Mouse (Mus musculus) gastrocnemius, adult 2 months (tissue): ENCODE results near the gene Agl. TPM values are rescaled to one million over a fixed set of nuclear protein-coding genes. Genes with fewer than 3 reads are reported as not detected.
"Not testable (repeated sequence)": the region's sequence is repeated elsewhere in the genome, so short reads cannot be mapped to it uniquely, and the experiment has no call there.

ENCODE experiments used
- DNase-seq: peaks from one replicate; pipeline ENCODE4 v3.0.0; 2022
- H3K27ac ChIP-seq: fragments of 200-600 bp; 2 replicates; pipeline ENCODE4 v1.8.1; 2022; ENCODE audit warnings: mild to moderate bottlenecking
- H3K4me3 ChIP-seq: fragments of 200-600 bp; 2 replicates; pipeline ENCODE4 v1.8.1; 2022; ENCODE audit warnings: mild to moderate bottlenecking, moderate library complexity
- CTCF ChIP-seq: fragments of 200-600 bp; IDR thresholded peaks from 2 replicates; pipeline ENCODE4 v1.8.1; 2022; ENCODE audit warnings: antibody characterized with exemption, mild to moderate bottlenecking, moderate library complexity
- intact Hi-C: fragments of 180-260 bp; cut with DNase I; formaldehyde crosslinking; loops from one replicate; pipeline ENCODE4 v1.15.1; 2025
- total RNA-seq, 2 experiments: library from RNA; stranded (reverse); gene quantifications; 2 replicates each; pipeline ENCODE4 v1.2.3; 2021

Gene Agl
- total RNA-seq, 2 experiments from 2014 or later: 657 to 1,000 TPM

- DNase-seq: no peak
- no peak overlapping the region for H3K4me3 ChIP-seq
- H3K27ac ChIP-seq: no peak overlapping the region
- intact Hi-C loops: loop anchor here (5.0 kb wide), 1 partner anchor 66 kb away; no protein-coding TSS in a partner anchor
- peak; percentile 50 for TF ChIP-seq CTCF
Observed at GRCm38 (mm10) chr3:116771597-116771996, 36.4 kb downstream of the Agl start.

GRCm38 (mm10) chr3:116766963-116767362, 41.0 kb downstream of the Agl start:
- DNase-seq, intact Hi-C loops, H3K4me3 ChIP-seq, H3K27ac ChIP-seq: not testable (repeated sequence)
- TF ChIP-seq CTCF: peak; percentile 67

- DNase-seq: no peak
- TF ChIP-seq CTCF: no peak
- H3K4me3 ChIP-seq: no peak overlapping the region
- H3K27ac ChIP-seq: no peak overlapping the region
- intact Hi-C loops: loop anchor here (5.0 kb wide), 1 partner anchor 161 kb away; the partner anchor contains the start of gene Sass6
Observed at GRCm38 (mm10) chr3:116752818-116753217, 55.1 kb downstream of the Agl start.

GRCm38 (mm10) chr3:116751191-116751860, 56.6 kb downstream of the Agl start:
- DNase-seq: no peak
- intact Hi-C loops: loop anchor here (5.0 kb wide), 1 partner anchor 159 kb away; the partner anchor contains the start of gene Sass6
- peak; percentile 73 for TF ChIP-seq CTCF
- Histone ChIP-seq H3K4me3 (no peak overlapping the region), H3K27ac (no peak overlapping the region)

GRCm38 (mm10) chr3:116748391-116749170, 59.4 kb downstream of the Agl start:
- intact Hi-C loops: loop anchor here (10.0 kb wide), 1 partner anchor 234 kb away; the partner anchor contains the start of gene Dbt
- TF ChIP-seq CTCF: peak; percentile 75
- H3K4me3 ChIP-seq: no peak overlapping the region
- DNase-seq: peak; percentile 33
- no peak overlapping the region for H3K27ac ChIP-seq

GRCm38 (mm10) chr3:116747648-116748047, 60.3 kb downstream of the Agl start:
- DNase-seq, H3K27ac ChIP-seq, H3K4me3 ChIP-seq: not testable (repeated sequence)
- intact Hi-C loops: loop anchor here (10.0 kb wide), 1 partner anchor 233 kb away; the partner anchor contains the start of gene Dbt
- TF ChIP-seq CTCF: peak; percentile 33; the same call in 1 of the 2 replicates

- DNase-seq: no peak
- no peak overlapping the region for H3K4me3 ChIP-seq
- intact Hi-C loops: loop anchor here (10.0 kb wide), 1 partner anchor 226 kb away; the partner anchor contains the start of gene Dbt
- no peak for TF ChIP-seq CTCF
- H3K27ac ChIP-seq: no peak overlapping the region
Observed at GRCm38 (mm10) chr3:116740963-116741362, 67.0 kb downstream of the Agl start.

GRCm38 (mm10) chr3:116740106-116740505, 67.9 kb downstream of the Agl start:
- intact Hi-C loops: loop anchor here (10.0 kb wide), 1 partner anchor 225 kb away; the partner anchor contains the start of gene Dbt
- DNase-seq: no peak
- no peak overlapping the region for H3K27ac ChIP-seq
- no peak for TF ChIP-seq CTCF
- H3K4me3 ChIP-seq: no peak overlapping the region

- intact Hi-C loops: no loop called here
- Histone ChIP-seq H3K27ac (no peak overlapping the region), H3K4me3 (no peak overlapping the region)
- no peak for DNase-seq
- peak; percentile 38; the same call in 1 of the 2 replicates for TF ChIP-seq CTCF
Observed at GRCm38 (mm10) chr3:116737326-116737731, 70.6 kb downstream of the Agl start.

GRCm38 (mm10) chr3:116729483-116730174, 78.3 kb downstream of the Agl start:
- intact Hi-C loops: no loop called here
- no peak overlapping the region for H3K4me3 ChIP-seq
- H3K27ac ChIP-seq: no peak overlapping the region
- no peak for TF ChIP-seq CTCF
- no peak for DNase-seq

GRCm38 (mm10) chr3:116726807-116727206, 81.2 kb downstream of the Agl start:
- Histone ChIP-seq H3K4me3 (no peak overlapping the region), H3K27ac (no peak overlapping the region)
- intact Hi-C loops: no loop called here
- DNase-seq: no peak
- TF ChIP-seq CTCF: no peak
